Mouse (Mus musculus) ES-E14 (cell line): ENCODE measurements around the gene Top1. TPM values are rescaled to one million over a fixed set of nuclear protein-coding genes. Genes with fewer than 3 reads are reported as not detected.

Source experiments
- DNase-seq: peaks from one replicate; pipeline ENCODE4 v3.0.0-alpha.2; 2013; ENCODE audit warnings: low read depth, low spot score
- H3K27ac ChIP-seq: 2 replicates; pipeline ENCODE4 v1.5.1; 2012; ENCODE audit warnings: low read depth, mild to moderate bottlenecking, low read length, moderate library complexity, mixed read lengths; ENCODE audit not compliant: poor library complexity, insufficient read depth, severe bottlenecking
- H3K36me3 ChIP-seq: 2 replicates; pipeline ENCODE4 v1.6.1; 2012; ENCODE audit warnings: mild to moderate bottlenecking, low read length, moderate library complexity, mixed read lengths; ENCODE audit not compliant: control insufficient read depth, poor library complexity, insufficient read depth, severe bottlenecking
- H3K4me1 ChIP-seq, 2 experiments: fragments of 150-350 bp in 1 of 2; sonication (generic) in 1 of 2; 2 replicates each; pipeline ENCODE4 v1.6.1; 2012; ENCODE audit warnings: low read length in 2 of 2, mild to moderate bottlenecking in 1 of 2, mixed read lengths in 1 of 2; ENCODE audit not compliant: control insufficient read depth in 2 of 2, insufficient read depth in 2 of 2, poor library complexity in 1 of 2
- H3K4me3 ChIP-seq, 2 experiments: fragments of 150-350 bp in 1 of 2; sonication (generic) in 1 of 2; 2 replicates each; pipeline ENCODE4 v1.5.1; 2012; ENCODE audit warnings: low read length in 2 of 2, low read depth in 1 of 2, mild to moderate bottlenecking in 1 of 2, mixed read lengths in 1 of 2; ENCODE audit not compliant: insufficient read depth in 1 of 2, poor library complexity in 1 of 2, severe bottlenecking in 1 of 2
- H3K9ac ChIP-seq: 2 replicates; pipeline ENCODE4 v1.6.1; 2012; ENCODE audit warnings: low read depth, mild to moderate bottlenecking, low read length, mixed read lengths; ENCODE audit not compliant: poor library complexity, insufficient read depth, severe bottlenecking
- H3K9me3 ChIP-seq: fragments of 150-350 bp; sonication (generic); 2 replicates; pipeline ENCODE4 v1.6.1; 2012; ENCODE audit warnings: low read depth, mild to moderate bottlenecking, low read length; ENCODE audit not compliant: control insufficient read depth, insufficient read depth
- CHD2 ChIP-seq: IDR thresholded peaks from 2 replicates; pipeline ENCODE4 v1.6.1; 2014; ENCODE audit warnings: mild to moderate bottlenecking, low read depth, low read length, inconsistent platforms
- HCFC1 ChIP-seq: IDR thresholded peaks from 2 replicates; pipeline ENCODE4 v1.6.1; 2012; ENCODE audit warnings: low read length, inconsistent platforms, borderline replicate concordance; ENCODE audit not compliant: insufficient read depth
- MAFK ChIP-seq: IDR thresholded peaks from 2 replicates; pipeline ENCODE4 v1.6.1; 2014; ENCODE audit warnings: mild to moderate bottlenecking, low read depth, low read length, inconsistent platforms; ENCODE audit not compliant: insufficient read depth
- ZC3H11A ChIP-seq: IDR thresholded peaks from 2 replicates; pipeline ENCODE4 v1.6.1; 2012; ENCODE audit warnings: low read depth, mild to moderate bottlenecking, inconsistent platforms, low read length, borderline replicate concordance
- ZNF384 ChIP-seq: IDR thresholded peaks from 2 replicates; pipeline ENCODE4 v1.6.1; 2012; ENCODE audit warnings: low read depth, low read length, inconsistent platforms
- in situ Hi-C, 2 experiments: fragments of 600-800 bp; cut with MboI; formaldehyde crosslinking; loops; one replicate each; pipeline ENCODE4 v1.15.1; 2025; ENCODE audit warnings: low sequenced_read_pairs in 2 of 2, inconsistent platforms in 1 of 2; ENCODE audit not compliant: unreplicated experiment in 2 of 2
- total RNA-seq: library from RNA; depleted of rRNA; stranded (reverse); fragments of 300-350 nt; gene quantifications from 2 replicates; pipeline ENCODE4 v1.2.3, GENCODE M21; 2012

Top1 gene
- total RNA-seq, 1 experiment, result 52.7 TPM

- H3K4me1 ChIP-seq, result peaks cover 5 to 8% of the 10 kb centered on the region in 2 experiments; a peak in 2 of 4 replicates
- H3K36me3 ChIP-seq, result peaks cover 13% of the 10 kb centered on the region; the same call in 1 of the 2 replicates
- TF ChIP-seq HCFC1 (no peak), MAFK (no peak), CHD2 (no peak), ZNF384 (no peak), ZC3H11A (no peak)
- H3K4me3 ChIP-seq, result no peak overlapping the region
- in situ Hi-C loops, result no loop called here
- no peak overlapping the region for H3K9ac ChIP-seq
- no peak for DNase-seq
- no peak overlapping the region for H3K27ac ChIP-seq
- H3K9me3 ChIP-seq, result no peaks in the 10 kb centered on the region
Observed at GRCm38 (mm10) chr2:160745497-160745896, 99.8 kb downstream of the Top1 start.

GRCm38 (mm10) chr2:160746637-160747036 is 100.9 kb downstream of the Top1 start:
- Histone ChIP-seq H3K36me3 (peaks cover 21% of the 10 kb centered on the region), H3K9me3 (no peaks in the 10 kb centered on the region)
- in situ Hi-C loops, result no loop called here

GRCm38 (mm10) chr2:160747075-160747474 is 101.4 kb downstream of the Top1 start:
- no peak overlapping the region for H3K4me3 ChIP-seq
- DNase-seq, result no peak
- H3K9me3 ChIP-seq, result no peaks in the 10 kb centered on the region
- peaks cover 5% of the 10 kb centered on the region in 2 experiments; a peak in 2 of 4 replicates for H3K4me1 ChIP-seq
- peaks cover 25% of the 10 kb centered on the region for H3K36me3 ChIP-seq
- TF ChIP-seq ZC3H11A (no peak), ZNF384 (no peak), MAFK (no peak), HCFC1 (no peak), CHD2 (no peak)
- H3K27ac ChIP-seq, result no peak overlapping the region
- no peak overlapping the region for H3K9ac ChIP-seq
- in situ Hi-C loops, result no loop called here

More at GRCm38 (mm10) chr2:160746637-160747036, 100.9 kb downstream of the Top1 start:
- TF ChIP-seq ZC3H11A, result no peak
- no peak for TF ChIP-seq MAFK
- TF ChIP-seq CHD2, result no peak
- no peak for TF ChIP-seq ZNF384
- no peak for TF ChIP-seq HCFC1
- Histone ChIP-seq H3K9ac (no peak overlapping the region), H3K4me3 (no peak overlapping the region), H3K4me1 (peaks cover 5 to 8% of the 10 kb centered on the region in 2 experiments; a peak in 2 of 4 replicates), H3K27ac (no peak overlapping the region)
- no peak for DNase-seq

GRCm38 (mm10) chr2:160756583-160757203 is 111.0 kb downstream of the Top1 start:
- H3K36me3 ChIP-seq, result peaks cover 86% of the 10 kb centered on the region
- in situ Hi-C loops, result no loop called here
- no peak for DNase-seq

More at GRCm38 (mm10) chr2:160756583-160757203, 111.0 kb downstream of the Top1 start:
- Histone ChIP-seq H3K27ac (no peak overlapping the region), H3K4me3 (no peak overlapping the region), H3K9me3 (no peaks in the 10 kb centered on the region), H3K4me1 (no peaks in the 10 kb centered on the region), H3K9ac (no peak overlapping the region)
- TF ChIP-seq CHD2 (no peak), ZC3H11A (no peak), ZNF384 (no peak), HCFC1 (no peak), MAFK (no peak)
